Mouse (Mus musculus) left cerebral cortex, adult 8-10 months (tissue): ENCODE results near the gene Fam219a. TPM values are rescaled to one million over a fixed set of nuclear protein-coding genes. Genes with fewer than 3 reads are reported as not detected.

Experiments used
- DNase-seq, 2 experiments: peaks; one replicate each; pipeline ENCODE4 v3.0.0; 2022; ENCODE audit warnings: low spot score in 2 of 2
- total RNA-seq, 4 experiments: library from RNA; stranded (reverse); gene quantifications; 2 replicates each; pipeline ENCODE4 v1.2.4; 2022

Fam219a gene
- total RNA-seq, 4 experiments from 2014 or later, result 201 to 205 (median 202) TPM

- DNase-seq, result peak; percentile 78
Observed at GRCm38 (mm10) chr4:41506906-41507305, 62.4 kb downstream of the Fam219a start.

DNA sequence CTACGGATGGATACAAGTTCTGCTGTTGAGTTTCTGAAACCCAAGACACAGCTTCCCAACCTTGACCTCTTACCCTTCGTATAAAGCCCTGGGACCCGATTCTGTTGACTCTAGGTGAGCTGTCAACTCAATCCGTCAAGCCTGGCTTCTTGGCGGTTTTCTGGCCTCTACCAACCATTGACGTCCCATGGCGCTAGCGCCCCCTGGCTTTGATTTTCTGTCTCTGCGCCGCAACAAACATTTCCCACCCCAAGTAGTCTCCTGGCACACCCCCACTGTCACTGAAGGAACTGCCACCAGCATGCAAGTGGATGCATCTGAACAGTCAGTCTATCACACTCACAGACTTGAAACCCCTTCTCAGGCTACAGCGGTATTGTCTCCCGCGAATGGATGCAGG is 63.2 kb downstream of the Fam219a start:
- no peak for DNase-seq

DNA sequence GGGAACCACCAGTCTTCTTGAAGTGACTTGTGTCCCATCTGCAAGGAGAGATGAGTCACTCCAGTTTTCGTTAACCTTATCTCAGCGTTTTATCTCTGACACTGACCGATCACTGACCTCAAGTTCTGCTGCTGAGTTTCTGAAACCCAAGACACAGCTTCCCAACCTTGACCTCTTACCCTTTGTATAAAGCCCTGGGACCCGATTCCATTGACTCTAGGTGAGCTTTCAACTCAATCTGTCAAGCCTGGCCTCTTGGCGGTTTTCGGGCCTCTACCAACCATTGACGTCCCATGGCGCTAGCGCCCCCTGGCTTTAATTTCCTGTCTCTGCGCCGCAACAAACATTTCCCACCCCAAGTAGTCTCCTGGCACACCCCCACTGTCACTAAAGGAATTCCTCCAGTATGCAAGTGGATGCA is 64.2 kb downstream of the Fam219a start:
- DNase-seq, result no peak

- DNase-seq, result no peak
Observed at GRCm38 (mm10) chr4:41504325-41504724, 65.0 kb downstream of the Fam219a start.

GRCm38 (mm10) chr4:41502986-41503412 is 66.3 kb downstream of the Fam219a start, which contains the start of gene AI464131:
AI464131 (minus strand) TSS chr4:41503076.
- peak; percentile 78 to 95 for DNase-seq

- DNase-seq, result no peak
Observed at GRCm38 (mm10) chr4:41502171-41502940, 67.0 kb downstream of the Fam219a start.

DNA sequence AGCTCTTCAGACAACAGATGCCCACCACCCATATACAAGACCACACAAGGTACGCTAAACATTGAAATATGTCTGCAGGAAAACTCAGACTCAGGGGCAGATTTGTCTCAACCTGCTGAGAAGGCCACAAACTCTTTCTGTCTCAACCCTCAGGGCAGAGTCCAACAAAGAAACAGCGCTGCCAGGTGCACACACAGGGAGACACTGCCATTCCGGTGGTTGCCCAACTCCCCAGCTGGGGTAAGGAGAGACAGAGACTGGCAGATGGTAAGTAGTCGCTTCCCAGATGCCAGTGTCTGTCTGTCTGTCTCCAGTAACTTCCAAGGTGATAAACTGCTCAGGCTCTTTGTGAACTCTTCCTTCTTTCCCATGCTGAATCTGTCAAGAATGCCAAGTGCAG is 68.6 kb downstream of the Fam219a start:
- no peak for DNase-seq

GRCm38 (mm10) chr4:41499619-41500018 is 69.7 kb downstream of the Fam219a start:
- DNase-seq, result no peak

DNA sequence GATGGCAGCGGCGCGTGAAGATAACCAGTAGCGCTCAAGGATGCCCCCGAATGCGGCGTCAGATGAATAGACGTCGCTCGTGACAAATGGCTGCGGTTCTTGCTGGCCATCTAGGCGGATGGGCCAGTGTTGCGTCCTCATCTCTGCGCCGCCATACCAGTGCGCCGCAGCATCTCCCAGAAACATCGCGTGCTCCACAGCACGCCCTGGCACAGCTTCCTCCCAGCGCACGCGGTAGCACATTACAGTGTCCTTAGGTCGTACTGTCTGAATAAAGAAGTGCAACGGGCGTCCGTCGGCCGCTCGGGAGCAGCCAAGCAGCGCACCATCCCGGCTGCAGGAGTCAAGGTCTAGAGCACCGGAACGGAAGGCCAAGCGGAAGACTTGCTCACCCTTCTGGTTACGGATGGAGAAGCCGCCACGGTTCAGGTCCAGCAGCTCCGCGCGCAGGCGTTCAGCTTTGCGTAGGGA is 70.4 kb downstream of the Fam219a start:
- no peak for DNase-seq

DNA sequence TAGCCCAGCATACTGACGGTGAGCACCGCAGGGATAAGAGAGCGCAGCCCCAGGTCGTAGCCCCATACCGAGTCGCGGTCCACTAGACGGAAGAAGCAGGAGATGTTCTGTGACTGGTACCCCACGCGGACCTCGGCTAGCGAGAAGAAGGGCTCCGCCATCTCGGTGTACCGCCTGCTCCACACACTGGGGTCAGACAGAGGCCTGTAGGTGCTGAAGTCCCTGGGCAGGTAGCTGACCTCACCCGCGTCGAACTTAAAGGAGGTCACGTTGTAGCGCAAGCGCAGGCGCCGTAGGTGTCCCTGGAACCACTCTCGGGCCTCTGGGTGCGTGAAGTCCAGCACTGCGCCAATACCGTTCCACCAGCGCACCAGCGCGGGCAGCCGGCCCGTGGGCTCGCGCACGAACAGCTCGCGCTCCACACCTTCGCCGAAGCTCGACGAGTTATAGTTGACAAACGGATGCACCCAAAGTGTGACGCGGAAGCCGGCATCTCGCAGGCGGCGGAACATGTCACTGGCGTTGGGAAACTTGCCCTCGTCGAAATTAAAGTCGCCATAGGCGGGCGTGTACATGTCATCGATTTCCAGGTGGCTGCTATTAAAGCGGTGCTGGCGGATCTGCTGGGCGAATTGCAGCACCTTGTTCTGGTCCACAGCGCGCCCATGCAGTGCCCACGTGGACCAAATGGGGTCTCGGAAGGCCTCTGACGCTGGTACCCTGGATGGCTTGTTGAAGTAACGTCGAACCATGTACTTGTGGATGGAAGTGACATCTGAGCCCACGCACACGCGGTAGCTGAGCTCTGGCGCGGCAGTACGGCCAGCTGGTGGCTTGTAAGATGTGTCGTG is 71.1 kb downstream of the Fam219a start:
- no peak for DNase-seq

DNA sequence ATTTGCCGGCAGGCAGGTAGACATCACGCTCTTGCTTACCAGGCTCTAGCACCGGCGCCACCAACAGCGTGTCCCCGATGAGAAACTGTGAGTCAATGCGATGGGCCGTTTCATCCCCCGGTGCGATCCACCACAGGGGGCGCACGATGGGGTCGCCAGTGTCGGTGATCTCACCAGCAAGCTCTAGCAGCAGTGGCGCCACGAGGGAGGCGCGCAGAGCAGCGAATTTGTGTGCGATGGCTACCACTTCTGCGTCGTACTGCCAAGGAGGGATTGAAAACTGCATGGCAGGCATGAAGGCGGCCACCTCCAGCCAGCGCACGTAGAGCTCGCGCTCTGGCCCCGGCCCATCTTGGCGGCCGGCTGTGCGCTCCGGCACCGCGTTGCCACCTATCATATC is 71.8 kb downstream of the Fam219a start:
- no peak for DNase-seq

GRCm38 (mm10) chr4:41497046-41497445 is 72.3 kb downstream of the Fam219a start:
- no peak for DNase-seq

DNA sequence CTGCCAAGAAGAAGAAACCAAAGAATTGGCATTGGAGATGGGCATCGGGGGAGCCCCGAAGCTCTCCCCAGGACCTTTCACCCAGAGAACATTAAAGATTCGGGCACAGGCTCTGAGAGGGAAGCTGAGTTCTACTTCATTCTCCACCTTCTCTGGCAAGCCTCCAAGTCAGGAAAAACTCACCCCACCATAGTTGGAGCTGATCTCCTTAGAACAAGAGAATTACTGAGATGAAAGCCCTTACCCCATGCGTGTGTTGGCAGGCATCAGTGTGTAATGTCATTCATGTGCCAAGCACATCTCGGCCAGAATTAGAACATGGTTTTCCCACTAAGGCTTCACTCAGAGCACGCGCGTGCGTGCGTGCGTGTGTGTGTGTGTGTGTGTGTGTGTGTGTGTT is 73.5 kb downstream of the Fam219a start:
- DNase-seq, result peak in 1 of 2 experiments; percentile 61

DNA sequence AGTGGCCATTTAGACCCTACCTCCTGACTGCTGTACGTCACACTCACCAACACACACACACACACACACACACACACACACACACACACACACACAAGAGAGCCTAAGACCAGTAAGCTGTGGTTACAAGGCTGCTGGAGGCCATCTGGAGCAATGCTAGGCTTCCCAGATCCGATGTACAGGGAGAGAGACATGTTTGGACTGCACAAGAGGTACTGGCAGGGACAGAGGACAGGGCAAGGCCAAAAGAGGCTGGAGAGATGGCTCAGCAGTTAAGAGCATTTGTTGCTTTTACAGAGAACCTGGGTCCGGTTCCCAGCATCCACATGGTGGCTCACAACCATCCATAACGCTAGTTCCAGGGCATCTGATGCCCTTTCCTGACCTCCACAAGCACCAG is 74.3 kb downstream of the Fam219a start:
- DNase-seq, result no peak

- DNase-seq, result no peak
Observed at GRCm38 (mm10) chr4:41494378-41494777, 75.0 kb downstream of the Fam219a start.

- DNase-seq, result no peak
Observed at GRCm38 (mm10) chr4:41493464-41494116, 75.7 kb downstream of the Fam219a start.

DNA sequence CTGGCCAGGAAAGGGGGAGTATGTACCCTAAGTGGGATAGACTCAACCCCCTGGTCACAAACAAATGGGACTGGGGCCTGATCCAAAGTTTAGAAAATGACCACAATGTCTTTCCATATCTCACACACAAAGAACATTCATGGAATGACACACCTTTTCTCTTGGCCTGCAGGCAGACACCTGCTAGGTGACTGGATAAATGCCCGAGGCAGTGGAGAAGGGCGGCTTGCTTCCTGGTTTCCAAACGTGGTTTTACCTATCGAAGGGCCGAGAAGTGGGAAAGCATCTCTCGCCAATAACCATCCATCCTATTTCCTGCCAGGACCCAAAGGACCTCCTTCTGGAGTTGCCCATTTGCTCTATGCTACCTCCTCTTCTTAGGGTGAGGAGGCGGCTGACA is 76.4 kb downstream of the Fam219a start:
- DNase-seq, result no peak

GRCm38 (mm10) chr4:41481601-41482017 is 87.7 kb downstream of the Fam219a start:
- no peak for DNase-seq

DNA sequence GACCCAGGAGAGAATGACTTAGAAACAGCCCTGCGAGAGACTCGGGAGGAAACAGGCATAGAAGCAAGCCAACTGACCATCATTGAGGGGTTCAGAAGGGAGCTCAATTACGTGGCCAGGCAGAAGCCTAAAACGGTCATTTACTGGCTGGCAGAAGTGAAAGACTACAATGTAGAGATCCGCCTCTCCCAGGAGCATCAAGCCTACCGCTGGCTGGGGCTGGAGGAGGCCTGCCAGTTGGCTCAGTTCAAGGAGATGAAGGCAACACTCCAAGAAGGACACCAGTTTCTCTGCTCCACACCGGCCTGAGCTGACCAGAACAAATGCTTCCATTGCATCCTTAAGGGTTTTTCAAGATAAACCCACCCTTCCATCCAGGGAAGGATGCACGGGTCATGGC is 89.1 kb downstream of the Fam219a start:
- no peak for DNase-seq

DNA sequence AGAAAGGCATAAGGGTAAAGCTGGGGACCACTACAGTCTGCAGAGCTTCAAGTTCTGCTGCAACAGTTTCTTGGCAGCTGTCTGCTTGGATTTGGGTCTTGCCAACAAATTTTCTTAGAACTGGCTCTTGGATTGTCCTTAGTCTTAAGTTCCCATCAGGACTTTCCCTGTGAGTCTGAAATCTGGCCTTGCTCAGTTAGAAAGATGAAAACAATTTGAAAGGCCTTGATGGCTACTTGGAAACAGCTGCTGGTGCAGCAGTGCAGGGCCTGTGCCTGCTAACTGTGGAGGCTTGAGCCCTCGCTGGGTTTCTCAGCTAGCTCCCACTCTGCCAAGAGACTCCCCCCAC is 89.9 kb downstream of the Fam219a start:
- no peak for DNase-seq

GRCm38 (mm10) chr4:41478751-41479455 is 90.4 kb downstream of the Fam219a start:
- DNase-seq, result no peak
